In the genomic region with DNA sequence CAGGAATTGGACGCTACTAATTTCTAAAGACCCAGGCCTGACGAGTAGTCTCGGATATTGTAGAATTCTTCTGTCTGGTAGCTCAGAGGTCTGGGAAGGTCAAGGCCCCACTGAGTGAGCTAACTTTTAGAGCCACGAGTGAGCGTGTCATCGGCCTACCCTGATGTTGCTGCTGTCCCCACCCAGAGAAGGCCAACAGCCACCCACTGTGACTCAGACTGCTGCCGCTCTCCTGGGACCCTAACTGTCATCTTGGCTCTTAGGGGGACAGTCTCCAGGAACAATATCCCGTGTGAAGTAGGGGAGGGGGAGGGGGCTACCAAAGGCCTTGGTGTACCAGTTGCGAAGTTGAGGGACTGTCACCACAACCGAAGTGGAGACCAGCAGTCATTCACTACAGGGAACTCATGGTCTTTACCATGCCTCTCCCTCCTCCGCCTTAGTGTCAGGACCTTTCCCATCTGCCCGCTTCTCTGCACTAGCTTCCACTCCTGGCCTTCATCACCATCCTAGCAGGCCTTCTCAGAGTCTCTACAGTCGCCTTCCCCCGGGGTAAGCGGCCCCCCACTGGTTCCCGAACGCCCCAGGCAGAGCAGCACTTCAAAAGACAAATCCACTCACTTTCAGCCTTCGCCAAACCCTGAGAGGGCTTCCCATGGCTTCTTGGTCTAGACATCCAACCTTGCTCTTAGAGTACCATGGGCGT, we compare ENCODE assay signal across 9 mouse cellular contexts. TPM values are rescaled to one million over a fixed set of nuclear protein-coding genes. Genes with fewer than 3 reads are reported as not detected.
DNase-seq lines count a peak whose midpoint lies in the region; ATAC-seq lines count a peak whose summit lies in the region.
"Had no signal": no experiment of that assay in that cellular context is flagged by ENCODE, and none has a peak within 500 bp of the region (broad histone marks: within the 10 kb centered on the region; RNA-seq: fewer than 3 reads in every experiment).

No protein-coding gene starts in this region.

- peak; percentile 59 to 64 for DNase-seq in adrenal gland, adult (ENCODE audit: inconsistent age in 2 of 2, low spot score in 1 of 2)
- DNase-seq in adrenal gland, adult 8-10 months = no peak
- no peak for DNase-seq in lung, postnatal 4 days
- no peak for DNase-seq in spleen, postnatal 4 days (ENCODE audit: low spot score in 2 of 2)
- DNase-seq in gastrocnemius, postnatal 14 days = no peak

- ATAC-seq in lung, embryonic 16.5 days (ENCODE audit: low read depth) = no peak
- no peak for ATAC-seq in limb, embryonic 12.5 days (ENCODE audit: insufficient number of reproducible peaks, insufficient read depth, low FRiP score, low TSS enrichment, low read depth)
- ATAC-seq in stomach, embryonic 15.5 days (ENCODE audit: insufficient read depth, low FRiP score, low read depth) = no peak

- H3K9ac ChIP-seq in lung, embryonic 16.5 days (ENCODE audit: low read length) = peak overlapping the region; percentile 69
- peak overlapping the region; percentile 57 for H3K9ac ChIP-seq in limb, embryonic 12.5 days (replicated peaks)
- H3K9ac ChIP-seq in stomach, embryonic 15.5 days = peak overlapping the region; percentile 20; the same call in 1 of the 2 replicates

- H3K4me2 ChIP-seq in lung, embryonic 16.5 days (ENCODE audit: low read depth, low read length) = peak overlapping the region; percentile 69
- H3K4me2 ChIP-seq in limb, embryonic 12.5 days = peak overlapping the region; percentile 70
- peak overlapping the region; percentile 64 for H3K4me2 ChIP-seq in stomach, embryonic 15.5 days

- no peaks in the 10 kb centered on the region for H3K36me3 ChIP-seq in lung, embryonic 16.5 days (ENCODE audit: control insufficient read depth, insufficient read depth, low read length)
- H3K36me3 ChIP-seq in limb, embryonic 12.5 days = no peaks in the 10 kb centered on the region
- H3K36me3 ChIP-seq in stomach, embryonic 15.5 days = no peaks in the 10 kb centered on the region

- H3K27ac ChIP-seq in lung, embryonic 16.5 days (ENCODE audit: low read length) = peak overlapping the region; percentile 95
- peak overlapping the region; percentile 95 for H3K27ac ChIP-seq in limb, embryonic 12.5 days
- peak overlapping the region; percentile 92 for H3K27ac ChIP-seq in stomach, embryonic 15.5 days

- no peaks in the 10 kb centered on the region for H3K27me3 ChIP-seq in lung, embryonic 16.5 days (ENCODE audit: control insufficient read depth, insufficient read depth, low read depth, low read length)
- H3K27me3 ChIP-seq in limb, embryonic 12.5 days = no peaks in the 10 kb centered on the region; the same call in 1 of the 2 replicates
- H3K27me3 ChIP-seq in stomach, embryonic 15.5 days (replicated peaks) = no peaks in the 10 kb centered on the region

- H3K4me3 ChIP-seq in lung, embryonic 16.5 days (ENCODE audit: low read length) = peak overlapping the region; percentile 45
- peak overlapping the region; percentile 40 for H3K4me3 ChIP-seq in limb, embryonic 12.5 days (replicated peaks)
- peak overlapping the region; percentile 30 for H3K4me3 ChIP-seq in stomach, embryonic 15.5 days (replicated peaks)

- peaks cover 26% of the 10 kb centered on the region for H3K4me1 ChIP-seq in lung, embryonic 16.5 days (replicated peaks; ENCODE audit: control insufficient read depth, insufficient read depth, low read length)
- peaks cover 37% of the 10 kb centered on the region for H3K4me1 ChIP-seq in limb, embryonic 12.5 days (replicated peaks)
- H3K4me1 ChIP-seq in stomach, embryonic 15.5 days = peaks cover 28% of the 10 kb centered on the region

- 28% methylated on average over 19 of the region's 19 CpGs for WGBS in lung, embryonic 16.5 days
- WGBS in limb, embryonic 12.5 days = 31% methylated on average over 19 of the region's 19 CpGs
- WGBS in stomach, embryonic 15.5 days = 28% methylated on average over 18 of the region's 19 CpGs

- intact Hi-C loops in gastrocnemius, postnatal 14 days (cut with DNase I; ENCODE audit: low total_unique reads) = no loop called here

- no peaks in the 10 kb centered on the region for H3K9me3 ChIP-seq in lung, embryonic 16.5 days (ENCODE audit: control insufficient read depth, low read length)
- H3K9me3 ChIP-seq in limb, embryonic 12.5 days = no peaks in the 10 kb centered on the region
- no peaks in the 10 kb centered on the region for H3K9me3 ChIP-seq in stomach, embryonic 15.5 days

RNA-seq across cellular contexts. Expression of gene Banp, which starts 2.4 kb away (rescaled TPM):
- total RNA-seq in adrenal gland, adult 8-10 months (2022) = 10 to 100 TPM; 16.5 to 40.8 (median 27.9) TPM
- polyA plus RNA-seq in lung, embryonic 16.5 days (2015; fragmentation: Nextera tagmentation; extraction: Ambion mirVana) = 50.7 and 53.0 TPM in 2 replicates
- 41.7 and 42.3 TPM in 2 replicates for polyA plus RNA-seq in limb, embryonic 12.5 days (2016; fragmentation: Nextera tagmentation; extraction: Ambion mirVana)
- polyA plus RNA-seq in stomach, embryonic 15.5 days (2015; fragmentation: Nextera tagmentation; extraction: Ambion mirVana) = 35.6 and 36.3 TPM in 2 replicates
- total RNA-seq in gastrocnemius, postnatal 14 days (2021) = 1 to 10 TPM; 8.3 to 8.4 TPM

RNA-seq across cellular contexts. Expression of gene Car5a, which starts 2.5 kb away (rescaled TPM):
- not detected for total RNA-seq in adrenal gland, adult 8-10 months (2022)
- polyA plus RNA-seq in lung, embryonic 16.5 days (2015; fragmentation: Nextera tagmentation; extraction: Ambion mirVana) = not detected in 2 replicates
- polyA plus RNA-seq in limb, embryonic 12.5 days (2016; fragmentation: Nextera tagmentation; extraction: Ambion mirVana) = 0.18 and 0.51 TPM in 2 replicates
- polyA plus RNA-seq in stomach, embryonic 15.5 days (2015; fragmentation: Nextera tagmentation; extraction: Ambion mirVana) = 0.21 and 0.22 TPM in 2 replicates
- not detected for total RNA-seq in gastrocnemius, postnatal 14 days (2021)
- polyA plus RNA-seq: testis, adult 2 months had no signal

RNA-seq across cellular contexts. Expression of gene Slc7a5, which starts 39.7 kb away (rescaled TPM):
- total RNA-seq in adrenal gland, adult 8-10 months (2022) = 10 to 100 TPM; 51.8 to 96.5 (median 70.3) TPM
- 10.4 and 10.7 TPM in 2 replicates for polyA plus RNA-seq in lung, embryonic 16.5 days (2015; fragmentation: Nextera tagmentation; extraction: Ambion mirVana)
- 13.4 and 18.2 TPM in 2 replicates for polyA plus RNA-seq in limb, embryonic 12.5 days (2016; fragmentation: Nextera tagmentation; extraction: Ambion mirVana)
- polyA plus RNA-seq in stomach, embryonic 15.5 days (2015; fragmentation: Nextera tagmentation; extraction: Ambion mirVana) = 22.7 and 26.6 TPM in 2 replicates
- 1 to 10 TPM; 4.2 to 5.7 TPM for total RNA-seq in gastrocnemius, postnatal 14 days (2021)

Comparison
In these comparisons a context has a peak if more than half of its experiments do, and no peak if none do; other contexts are left out.
1. DNase-seq: peak in adrenal gland, adult (2 of 2); none in adrenal gland, adult 8-10 months (single experiment), lung, postnatal 4 days (0 of 2), spleen, postnatal 4 days (0 of 2) and gastrocnemius, postnatal 14 days (single experiment).
2. Peak in every context shown above with its lines, with median percentiles within 50 percentile points of each other: H3K27ac ChIP-seq, H3K4me2 ChIP-seq, H3K4me3 ChIP-seq and H3K9ac ChIP-seq.